Mouse (Mus musculus): ENCODE data around the gene Dus1l. TPM values are rescaled to one million over a fixed set of nuclear protein-coding genes. Genes with fewer than 3 reads are reported as not detected.

Dus1l gene
- polyA plus RNA-seq, 1 experiment from 2014 or later, result 61.0 TPM

- H3K9ac ChIP-seq, result no peak overlapping the region
Measured at GRCm38 (mm10) chr11:120817358-120817757, 21.2 kb upstream of the Dus1l start.

GRCm38 (mm10) chr11:120812068-120812467, 15.9 kb upstream of the Dus1l start:
- H3K9me3 ChIP-seq, result no peaks in the 10 kb centered on the region
- 94% methylated on average over 16 of the region's 16 CpGs for WGBS
- H3K4me1 ChIP-seq, result no peaks in the 10 kb centered on the region
- H3K4me2 ChIP-seq, result no peak overlapping the region
- peaks cover 100% of the 10 kb centered on the region for H3K36me3 ChIP-seq
- H3K9ac ChIP-seq, result no peak overlapping the region
- no peak for ATAC-seq (ENCODE audit: insufficient number of reproducible peaks, insufficient read depth, low FRiP score, low TSS enrichment, low read depth)
- H3K4me3 ChIP-seq, result no peak overlapping the region
- no peaks in the 10 kb centered on the region for H3K27me3 ChIP-seq
- no peak overlapping the region for H3K27ac ChIP-seq

More at GRCm38 (mm10) chr11:120817358-120817757, 21.2 kb upstream of the Dus1l start:
- H3K9me3 ChIP-seq, result no peaks in the 10 kb centered on the region
- H3K4me2 ChIP-seq, result no peak overlapping the region
- H3K4me3 ChIP-seq, result no peak overlapping the region
- ATAC-seq (ENCODE audit: insufficient number of reproducible peaks, insufficient read depth, low FRiP score, low TSS enrichment, low read depth), result no peak
- no peaks in the 10 kb centered on the region for H3K27me3 ChIP-seq
- H3K36me3 ChIP-seq, result peaks cover 99% of the 10 kb centered on the region
- WGBS, result 94% methylated on average over 6 of the region's 6 CpGs
- no peak overlapping the region for H3K27ac ChIP-seq
- peaks cover 19% of the 10 kb centered on the region for H3K4me1 ChIP-seq

GRCm38 (mm10) chr11:120808010-120808409, 11.8 kb upstream of the Dus1l start:
- WGBS, result 91% methylated on average over 12 of the region's 12 CpGs
- ATAC-seq (ENCODE audit: insufficient number of reproducible peaks, insufficient read depth, low FRiP score, low TSS enrichment, low read depth), result no peak
- Histone ChIP-seq H3K9ac (no peak overlapping the region), H3K4me3 (no peak overlapping the region), H3K9me3 (no peaks in the 10 kb centered on the region), H3K4me1 (no peaks in the 10 kb centered on the region), H3K27me3 (no peaks in the 10 kb centered on the region), H3K4me2 (no peak overlapping the region), H3K27ac (no peak overlapping the region), H3K36me3 (peaks cover 83% of the 10 kb centered on the region)

- Histone ChIP-seq H3K4me3 (no peak overlapping the region), H3K4me2 (no peak overlapping the region), H3K9ac (no peak overlapping the region), H3K27me3 (no peaks in the 10 kb centered on the region), H3K4me1 (no peaks in the 10 kb centered on the region), H3K27ac (no peak overlapping the region), H3K9me3 (no peaks in the 10 kb centered on the region), H3K36me3 (peaks cover 59% of the 10 kb centered on the region)
- ATAC-seq (ENCODE audit: insufficient number of reproducible peaks, insufficient read depth, low FRiP score, low TSS enrichment, low read depth), result no peak
- 89% methylated on average over 7 of the region's 7 CpGs for WGBS
Measured at GRCm38 (mm10) chr11:120805375-120806298, 9.4 kb upstream of the Dus1l start.

- Histone ChIP-seq H3K4me1 (peaks cover 6% of the 10 kb centered on the region; the same call in 1 of the 2 replicates), H3K36me3 (peaks cover 50% of the 10 kb centered on the region), H3K4me3 (no peak overlapping the region), H3K27me3 (no peaks in the 10 kb centered on the region), H3K27ac (no peak overlapping the region), H3K9ac (no peak overlapping the region), H3K9me3 (no peaks in the 10 kb centered on the region), H3K4me2 (no peak overlapping the region)
- 68% methylated on average over 4 of the region's 4 CpGs for WGBS
- no peak for ATAC-seq (ENCODE audit: insufficient number of reproducible peaks, insufficient read depth, low FRiP score, low TSS enrichment, low read depth)
Measured at GRCm38 (mm10) chr11:120804769-120805168, 8.6 kb upstream of the Dus1l start.

GRCm38 (mm10) chr11:120804274-120804673, 8.1 kb upstream of the Dus1l start:
- peaks cover 7% of the 10 kb centered on the region; the same call in 1 of the 2 replicates for H3K4me1 ChIP-seq
- H3K4me2 ChIP-seq, result no peak overlapping the region
- H3K9me3 ChIP-seq, result no peaks in the 10 kb centered on the region
- peaks cover 45% of the 10 kb centered on the region for H3K36me3 ChIP-seq
- no peak overlapping the region for H3K4me3 ChIP-seq
- H3K27ac ChIP-seq, result no peak overlapping the region
- H3K27me3 ChIP-seq, result no peaks in the 10 kb centered on the region
- WGBS, result 78% methylated on average over 7 of the region's 7 CpGs
- ATAC-seq (ENCODE audit: insufficient number of reproducible peaks, insufficient read depth, low FRiP score, low TSS enrichment, low read depth), result no peak
- no peak overlapping the region for H3K9ac ChIP-seq

GRCm38 (mm10) chr11:120800061-120800904, 4.1 kb upstream of the Dus1l start:
- ATAC-seq (ENCODE audit: insufficient number of reproducible peaks, insufficient read depth, low FRiP score, low TSS enrichment, low read depth), result peak; percentile 73; the same call in 1 of the 2 replicates
- H3K27ac ChIP-seq, result peak overlapping the region; percentile 76
- no peaks in the 10 kb centered on the region for H3K9me3 ChIP-seq
- no peaks in the 10 kb centered on the region for H3K27me3 ChIP-seq
- peaks cover 5% of the 10 kb centered on the region for H3K36me3 ChIP-seq
- peaks cover 16% of the 10 kb centered on the region for H3K4me1 ChIP-seq
- WGBS, result 10% methylated on average over 10 of the region's 10 CpGs
- H3K4me2 ChIP-seq, result 0 out of 2 replicates have a peak overlapping the region, but pooled peaks have one; percentile 27
- H3K4me3 ChIP-seq, result 0 out of 2 replicates have a peak overlapping the region, but pooled peaks have one; percentile 2
- peak overlapping the region; percentile 40; the same call in 1 of the 2 replicates for H3K9ac ChIP-seq

- no peak for ATAC-seq (ENCODE audit: insufficient number of reproducible peaks, insufficient read depth, low FRiP score, low TSS enrichment, low read depth)
- Histone ChIP-seq H3K4me1 (peaks cover 25% of the 10 kb centered on the region), H3K9me3 (no peaks in the 10 kb centered on the region), H3K27ac (peak overlapping the region; percentile 76), H3K4me2 (0 out of 2 replicates have a peak overlapping the region, but pooled peaks have one; percentile 27), H3K9ac (no peak overlapping the region), H3K4me3 (no peak overlapping the region), H3K27me3 (no peaks in the 10 kb centered on the region), H3K36me3 (peaks cover 5% of the 10 kb centered on the region)
- WGBS, result 63% methylated on average over 6 of the region's 6 CpGs
Measured at GRCm38 (mm10) chr11:120799316-120799890, 3.2 kb upstream of the Dus1l start.

GRCm38 (mm10) chr11:120798244-120798643, 2.0 kb upstream of the Dus1l start:
- H3K9me3 ChIP-seq, result no peaks in the 10 kb centered on the region
- H3K4me3 ChIP-seq, result no peak overlapping the region
- peaks cover 25% of the 10 kb centered on the region for H3K4me1 ChIP-seq
- peaks cover 16% of the 10 kb centered on the region for H3K36me3 ChIP-seq
- H3K9ac ChIP-seq, result no peak overlapping the region
- H3K27me3 ChIP-seq, result no peaks in the 10 kb centered on the region
- WGBS, result 82% methylated on average over 3 of the region's 3 CpGs
- no peak for ATAC-seq (ENCODE audit: insufficient number of reproducible peaks, insufficient read depth, low FRiP score, low TSS enrichment, low read depth)
- H3K27ac ChIP-seq, result no peak overlapping the region
- H3K4me2 ChIP-seq, result no peak overlapping the region

GRCm38 (mm10) chr11:120796614-120796946, 377 bp upstream of the Dus1l start:
- ATAC-seq (ENCODE audit: insufficient number of reproducible peaks, insufficient read depth, low FRiP score, low TSS enrichment, low read depth), result no peak
- WGBS, result 31% methylated on average over 8 of the region's 8 CpGs
- H3K4me1 ChIP-seq, result peaks cover 25% of the 10 kb centered on the region
- H3K36me3 ChIP-seq, result peaks cover 33% of the 10 kb centered on the region
- peak overlapping the region; percentile 96 for H3K9ac ChIP-seq
- no peaks in the 10 kb centered on the region for H3K27me3 ChIP-seq
- peak overlapping the region; percentile 68 for H3K27ac ChIP-seq
- peak overlapping the region; percentile 99 for H3K4me2 ChIP-seq
- H3K9me3 ChIP-seq, result no peaks in the 10 kb centered on the region
- H3K4me3 ChIP-seq, result peak overlapping the region; percentile 91

GRCm38 (mm10) chr11:120792652-120793051, 3.6 kb downstream of the Dus1l start:
- no peak overlapping the region for H3K9ac ChIP-seq
- no peak for ATAC-seq (ENCODE audit: insufficient number of reproducible peaks, insufficient read depth, low FRiP score, low TSS enrichment, low read depth)
- H3K4me2 ChIP-seq, result no peak overlapping the region
- no peak overlapping the region for H3K27ac ChIP-seq
- no peak overlapping the region for H3K4me3 ChIP-seq
- no peaks in the 10 kb centered on the region for H3K27me3 ChIP-seq
- 92% methylated on average over 9 of the region's 9 CpGs for WGBS
- peaks cover 70% of the 10 kb centered on the region for H3K36me3 ChIP-seq
- no peaks in the 10 kb centered on the region for H3K9me3 ChIP-seq
- peaks cover 18% of the 10 kb centered on the region for H3K4me1 ChIP-seq

All from embryonic facial prominence, embryonic 13.5 days (tissue).